Mouse (Mus musculus): ENCODE measurements at regions not wholly inside any gene's neighbourhood (a gene's known extent, or its start where the extent isn't known, plus 50 kb on each side); places are given as distances from the start of the nearest gene placed in this dataset.

DNA sequence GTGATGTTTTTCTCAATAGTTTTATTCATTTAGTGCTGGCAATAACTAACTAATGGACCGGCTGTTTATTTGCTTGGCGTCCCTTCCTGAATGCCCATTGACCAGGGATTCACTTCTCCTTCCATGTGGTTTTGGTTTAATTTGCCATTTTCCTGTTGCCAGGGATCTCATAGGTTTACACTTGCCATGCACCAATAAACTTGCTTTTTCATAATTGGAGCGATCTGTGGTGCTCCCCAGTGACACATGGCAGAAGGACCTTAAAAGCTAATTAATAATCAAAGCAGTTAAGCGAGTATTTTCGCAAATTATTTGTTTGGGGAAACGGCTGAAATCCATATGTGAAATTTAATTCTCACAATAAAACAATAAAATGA lies 245.2 kb upstream of the Itga1 start:
- in situ Hi-C loops (cut with MboI; ENCODE audit: low pct_ligation_motif_present, low pct_unique_long_range_greater_than_20kb, low sequenced_read_pairs), result no loop called here
- Histone ChIP-seq H3K79me2 (replicated peaks; ENCODE audit: control insufficient read depth, extremely low read depth, insufficient read depth, poor library complexity, severe bottlenecking) (no peaks in the 10 kb centered on the region), H3K9ac (ENCODE audit: insufficient read depth, low read depth) (no peak overlapping the region), H3K9me3 (replicated peaks; ENCODE audit: low read length) (peaks cover 21% of the 10 kb centered on the region), H3K27me3 (replicated peaks) (no peaks in the 10 kb centered on the region), H3K36me3 (replicated peaks in 1 of 2; ENCODE audit: control insufficient read depth in 1 of 2, insufficient read depth in 1 of 2, low read length in 1 of 2) (no peaks in the 10 kb centered on the region), H3K4me2 (ENCODE audit: insufficient read depth, low read depth, poor library complexity, severe bottlenecking) (no peak overlapping the region), H3K4me1 (ENCODE audit: control insufficient read depth in 1 of 2, insufficient read depth in 2 of 2) (no peaks in the 10 kb centered on the region), H3K4me3 (replicated peaks in 1 of 3; ENCODE audit: low read depth in 2 of 3, low read length in 2 of 3, poor library complexity in 1 of 3) (no peak overlapping the region), H3K27ac (ENCODE audit: insufficient read depth, low read depth) (no peak overlapping the region)
- TF ChIP-seq RAD21 (IDR thresholded peaks at IDR 0.05; ENCODE audit: low read depth, low read length), result no peak
- no peak for TF ChIP-seq IRF4 (IDR thresholded peaks at IDR 0.05; ENCODE audit: low read depth, low read length)
- no peak for TF ChIP-seq JUND (conservative IDR thresholded peaks at IDR 0.05; ENCODE audit: low read depth, low read length)
- no peak for TF ChIP-seq GABPA (IDR thresholded peaks at IDR 0.05; ENCODE audit: insufficient replicate concordance, low read depth, low read length)
- TF ChIP-seq MXI1 (IDR thresholded peaks at IDR 0.05; ENCODE audit: low read depth, low read length), result no peak
- TF ChIP-seq ETS1 (conservative IDR thresholded peaks at IDR 0.05; ENCODE audit: low read depth, low read length), result no peak
- no peak for TF ChIP-seq HCFC1 (IDR thresholded peaks at IDR 0.05; ENCODE audit: low read depth, low read length)
- dilution Hi-C loops (cut with MboI; ENCODE audit: extremely low pct_ligation_motif_present, extremely low pct_unique_long_range_greater_than_20kb, low sequenced_read_pairs), result no loop called here
- DNase-seq (ENCODE audit: extremely low read depth), result no peak

DNA sequence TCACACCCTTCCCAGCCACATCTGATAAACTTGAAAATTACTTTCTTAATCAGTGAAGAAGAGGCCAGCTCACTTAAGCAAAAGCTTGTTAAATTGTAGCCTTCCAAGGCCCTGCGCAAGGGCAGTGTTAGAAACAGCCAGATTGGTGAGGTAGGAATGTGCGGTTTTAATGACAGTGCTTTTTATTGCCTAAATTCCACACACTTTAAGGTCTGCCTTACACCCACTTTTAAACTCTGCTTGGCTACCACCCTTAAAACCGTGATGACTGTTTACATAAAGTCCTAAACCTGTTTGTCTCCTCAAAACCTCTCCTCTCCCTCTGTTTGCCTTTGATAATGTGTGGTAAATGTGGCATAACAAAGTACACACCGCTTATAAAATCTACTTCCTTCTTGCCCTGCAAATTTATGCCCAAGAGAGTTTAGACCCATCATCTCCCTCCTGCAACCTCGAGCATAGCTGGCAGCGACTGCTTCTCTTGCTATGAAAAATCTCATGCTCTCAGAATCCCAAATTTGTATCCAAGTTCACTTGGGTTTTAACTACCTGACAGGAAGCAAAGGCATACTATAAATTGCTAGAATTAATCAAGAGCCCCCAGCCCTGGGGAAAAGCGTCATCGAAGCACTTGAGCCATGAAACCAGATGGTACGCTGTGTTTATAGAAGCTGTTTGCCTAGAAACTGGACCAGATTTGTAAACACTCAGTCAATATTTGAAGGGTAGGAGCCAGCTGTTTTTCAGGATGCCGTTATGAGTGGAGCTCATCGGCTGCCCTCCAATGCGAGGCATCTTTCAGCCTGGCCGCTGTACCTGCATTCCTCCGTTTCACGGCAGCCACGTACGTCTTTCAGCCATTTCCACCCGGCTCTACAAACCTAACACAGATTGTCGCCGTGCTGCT lies 244.6 kb upstream of the Itga1 start:
- no peak for TF ChIP-seq TBP (conservative IDR thresholded peaks at IDR 0.05; ENCODE audit: low read depth, low read length)
- TF ChIP-seq USF1 (IDR thresholded peaks at IDR 0.05; ENCODE audit: low read depth, low read length), result no peak
- no peak for TF ChIP-seq HCFC1 (IDR thresholded peaks at IDR 0.05; ENCODE audit: low read depth, low read length)
- TF ChIP-seq E2F4 (IDR thresholded peaks at IDR 0.05; ENCODE audit: insufficient replicate concordance, low read depth, low read length), result no peak
- TF ChIP-seq SMC3 (IDR thresholded peaks at IDR 0.05; ENCODE audit: low read depth, low read length), result no peak
- no peak for TF ChIP-seq ELF1 (IDR thresholded peaks at IDR 0.05; ENCODE audit: low read depth, low read length)
- no peak for TF ChIP-seq BHLHE40 (IDR thresholded peaks at IDR 0.05; ENCODE audit: low read depth, low read length)
- H3K9ac ChIP-seq (ENCODE audit: insufficient read depth, low read depth), result no peak overlapping the region
- H3K4me3 ChIP-seq (replicated peaks in 1 of 3; ENCODE audit: low read depth in 2 of 3, low read length in 2 of 3, poor library complexity in 1 of 3), result no peak overlapping the region
- in situ Hi-C loops (cut with MboI; ENCODE audit: low pct_ligation_motif_present, low pct_unique_long_range_greater_than_20kb, low sequenced_read_pairs), result no loop called here
- H3K4me1 ChIP-seq (ENCODE audit: control insufficient read depth in 1 of 2, insufficient read depth in 2 of 2), result no peaks in the 10 kb centered on the region
- H3K27me3 ChIP-seq (replicated peaks), result no peaks in the 10 kb centered on the region
- no peaks in the 10 kb centered on the region for H3K79me2 ChIP-seq (replicated peaks; ENCODE audit: control insufficient read depth, extremely low read depth, insufficient read depth, poor library complexity, severe bottlenecking)
- H3K4me2 ChIP-seq (ENCODE audit: insufficient read depth, low read depth, poor library complexity, severe bottlenecking), result no peak overlapping the region
- H3K27ac ChIP-seq (ENCODE audit: insufficient read depth, low read depth), result no peak overlapping the region
- dilution Hi-C loops (cut with MboI; ENCODE audit: extremely low pct_ligation_motif_present, extremely low pct_unique_long_range_greater_than_20kb, low sequenced_read_pairs), result no loop called here
- H3K36me3 ChIP-seq (replicated peaks in 1 of 2; ENCODE audit: control insufficient read depth in 1 of 2, insufficient read depth in 1 of 2, low read length in 1 of 2), result no peaks in the 10 kb centered on the region
- no peak for DNase-seq (ENCODE audit: extremely low read depth)
- peaks cover 21% of the 10 kb centered on the region for H3K9me3 ChIP-seq (replicated peaks; ENCODE audit: low read length)
